Mouse (Mus musculus): Measurements from ENCODE around the gene Wbp2.

Gene Wbp2

GRCm38 (mm10) chr11:116091591-116091990 is 4.8 kb upstream of the Wbp2 start:
- no peak for DNase-seq (ENCODE audit: extremely low read depth, low read depth, low spot score)

DNA sequence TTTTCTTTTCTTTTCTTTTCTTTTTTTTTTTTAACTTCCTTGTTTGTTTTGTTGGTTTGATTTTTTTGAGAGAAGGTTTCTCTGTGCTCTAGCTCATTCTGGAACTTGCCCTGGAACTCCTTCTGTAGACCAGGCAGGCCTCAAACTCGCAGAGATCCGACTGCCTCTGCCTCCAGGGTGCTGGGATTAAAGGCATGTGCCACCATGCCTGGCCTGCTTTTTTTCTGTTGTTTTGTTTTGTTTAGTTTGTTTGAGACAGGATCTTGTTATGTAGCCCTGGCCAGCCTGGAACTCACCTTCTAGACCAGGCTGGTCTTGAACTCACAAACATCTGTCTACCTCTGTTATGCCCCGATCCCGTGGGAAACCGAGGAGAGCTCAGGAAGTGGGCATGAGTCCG is 2.8 kb upstream of the Wbp2 start:
- no peak for DNase-seq (ENCODE audit: extremely low read depth, low read depth, low spot score)

- DNase-seq (ENCODE audit: extremely low read depth, low read depth, low spot score) = no peak
Observed at GRCm38 (mm10) chr11:116088741-116089394, 2.1 kb upstream of the Wbp2 start.

GRCm38 (mm10) chr11:116088188-116088587 is 1.4 kb upstream of the Wbp2 start:
- no peak for DNase-seq (ENCODE audit: extremely low read depth, low read depth, low spot score)

- DNase-seq (ENCODE audit: extremely low read depth, low read depth, low spot score) = no peak
Observed at GRCm38 (mm10) chr11:116087194-116088130, 667 bp upstream of the Wbp2 start.

- DNase-seq (ENCODE audit: extremely low read depth, low read depth, low spot score) = no peak
Observed at GRCm38 (mm10) chr11:116084166-116084565, 2.6 kb downstream of the Wbp2 start.

DNA sequence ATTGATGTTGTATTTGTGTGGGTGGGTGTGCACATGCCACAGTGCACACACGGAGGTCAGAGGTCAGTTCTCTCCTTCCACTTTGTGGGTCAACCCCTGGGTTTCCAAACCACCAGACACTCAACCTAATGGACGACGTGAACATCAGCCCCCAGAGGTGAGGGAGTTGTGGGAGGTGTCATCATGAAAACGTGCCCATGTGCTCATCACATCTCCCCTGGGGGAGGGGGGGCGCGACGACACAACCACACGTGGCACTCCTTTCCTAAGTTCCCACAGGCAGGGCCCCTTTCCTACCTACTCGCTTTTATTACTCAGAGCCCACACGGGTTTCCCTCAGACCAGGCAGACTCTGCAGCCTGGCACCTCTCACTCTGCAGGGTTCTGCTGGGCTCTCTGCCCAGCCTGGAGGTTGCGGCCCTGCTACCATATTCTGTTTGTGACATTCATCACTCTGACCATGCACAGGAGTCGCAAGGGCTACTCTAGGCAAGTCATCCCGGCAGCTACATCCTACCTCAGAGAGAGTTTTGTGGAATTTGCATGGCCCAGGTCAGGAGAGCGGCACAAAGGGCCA is 3.6 kb downstream of the Wbp2 start:
- no peak for DNase-seq (ENCODE audit: extremely low read depth, low read depth, low spot score)

DNA sequence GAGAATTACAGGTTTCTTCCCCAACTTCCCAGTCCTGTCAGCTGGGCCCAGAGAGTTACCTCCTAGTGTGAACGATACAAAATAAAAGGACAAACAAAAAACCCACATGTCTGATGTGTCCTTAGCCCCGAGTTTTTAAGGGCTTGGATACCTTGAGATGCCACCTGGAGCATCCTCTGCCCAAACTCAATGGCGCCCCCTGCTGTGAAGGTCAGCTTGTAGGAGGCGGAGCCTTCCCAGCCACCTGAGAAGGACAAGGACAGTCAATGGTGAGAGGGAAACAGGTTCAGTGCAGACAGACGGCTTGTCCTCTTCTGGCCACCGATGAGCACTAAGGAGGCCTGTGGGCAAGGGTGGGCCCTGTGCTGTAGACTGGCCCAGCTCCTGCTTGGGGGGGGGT is 5.7 kb downstream of the Wbp2 start:
- DNase-seq (ENCODE audit: extremely low read depth, low read depth, low spot score) = no peak

DNA sequence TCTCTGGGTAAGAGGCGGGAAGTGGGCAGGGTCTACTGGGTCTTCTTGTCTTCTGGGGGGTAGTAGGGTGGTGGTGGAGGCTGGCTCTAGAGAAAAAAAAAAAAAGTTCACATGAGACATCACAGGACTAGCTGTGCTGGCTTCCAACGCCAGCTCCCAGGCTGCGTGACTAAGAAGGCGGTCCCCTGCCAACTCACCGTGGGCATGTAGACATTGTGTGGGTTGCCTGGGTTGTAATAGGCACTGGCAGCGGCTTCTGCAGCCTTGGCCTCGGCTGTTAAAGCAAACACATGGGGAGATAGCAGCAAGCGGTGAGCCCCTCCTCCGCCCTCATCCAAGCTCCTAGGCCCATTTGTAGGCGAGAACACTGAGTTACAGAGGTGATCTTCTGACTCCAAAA is 7.3 kb downstream of the Wbp2 start:
- no peak for DNase-seq (ENCODE audit: extremely low read depth, low read depth, low spot score)

GRCm38 (mm10) chr11:116078676-116079320 is 8.0 kb downstream of the Wbp2 start:
- no peak for DNase-seq (ENCODE audit: extremely low read depth, low read depth, low spot score)

DNA sequence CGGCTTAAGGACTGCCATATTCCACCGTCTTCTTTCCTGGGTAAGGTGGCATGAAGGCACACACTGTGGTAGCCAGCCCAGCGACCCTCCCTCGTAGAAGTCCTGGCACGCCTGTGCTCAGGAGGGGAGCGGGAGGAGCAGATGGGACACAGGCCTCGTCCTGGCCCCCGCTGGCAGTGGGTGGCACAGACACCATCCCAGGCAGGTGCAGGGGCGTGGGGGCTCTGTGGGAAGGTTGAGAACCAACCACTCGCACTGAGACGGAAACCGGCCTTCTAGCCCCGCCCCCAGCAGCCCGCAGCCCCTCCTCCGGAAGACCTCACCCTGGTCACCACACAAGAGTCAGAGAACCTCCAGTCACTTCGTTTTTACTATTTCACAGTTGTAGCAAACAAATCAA is 8.6 kb downstream of the Wbp2 start:
- DNase-seq (ENCODE audit: extremely low read depth, low read depth, low spot score) = no peak

GRCm38 (mm10) chr11:116077446-116078204 is 9.2 kb downstream of the Wbp2 start, which contains the start of gene Unc13d:
Gene Unc13d (minus strand): TSS chr11:116077961.
- DNase-seq (ENCODE audit: extremely low read depth, low read depth, low spot score) = no peak

DNA sequence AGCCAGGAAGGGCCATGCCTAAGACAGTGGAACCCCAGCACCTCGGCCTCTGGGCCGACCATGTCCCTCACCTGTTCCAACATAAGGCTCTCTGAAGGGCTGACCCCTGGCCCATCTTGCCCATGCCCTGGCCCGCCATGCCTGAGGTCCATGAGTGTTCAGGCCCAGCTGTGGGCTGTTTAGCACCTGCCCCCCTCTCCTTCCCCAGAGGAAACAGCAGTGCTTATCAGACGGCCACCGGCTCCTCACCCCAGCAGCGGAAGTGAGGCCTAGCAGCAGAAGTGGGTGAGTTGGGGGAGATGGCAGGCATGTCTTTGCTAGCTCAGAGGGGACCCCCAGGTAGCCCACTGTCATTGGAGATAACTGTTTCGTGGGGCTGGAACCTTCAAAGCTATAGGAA is 10.0 kb downstream of the Wbp2 start:
- DNase-seq (ENCODE audit: extremely low read depth, low read depth, low spot score) = no peak

GRCm38 (mm10) chr11:116076266-116076540 is 10.6 kb downstream of the Wbp2 start:
- DNase-seq (ENCODE audit: extremely low read depth, low read depth, low spot score) = no peak

- DNase-seq (ENCODE audit: extremely low read depth, low read depth, low spot score) = no peak
Observed at GRCm38 (mm10) chr11:116075539-116076265, 11.1 kb downstream of the Wbp2 start.

GRCm38 (mm10) chr11:116074436-116074991 is 12.3 kb downstream of the Wbp2 start:
- DNase-seq (ENCODE audit: extremely low read depth, low read depth, low spot score) = no peak

- no peak for DNase-seq (ENCODE audit: extremely low read depth, low read depth, low spot score)
Observed at GRCm38 (mm10) chr11:116072608-116073007, 14.2 kb downstream of the Wbp2 start.

DNA sequence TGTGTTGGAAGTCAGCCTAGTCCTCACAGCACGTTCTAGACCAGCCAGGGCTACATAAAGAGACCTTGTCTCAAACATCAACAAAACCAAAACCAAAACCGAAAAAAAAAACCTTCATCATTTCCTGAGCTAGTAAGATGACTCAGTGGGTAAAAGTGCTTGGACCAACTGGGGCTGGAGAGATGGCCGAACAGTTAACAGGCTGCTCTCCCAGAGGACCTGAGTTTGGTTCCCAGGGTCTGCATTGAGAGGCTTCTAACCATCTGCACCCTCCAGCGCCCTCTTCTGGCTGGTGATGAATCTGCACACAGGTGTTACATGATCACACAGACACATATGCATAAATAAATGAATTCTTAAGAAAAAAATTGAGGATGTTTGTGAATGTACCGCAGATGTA is 15.3 kb downstream of the Wbp2 start:
- no peak for DNase-seq (ENCODE audit: extremely low read depth, low read depth, low spot score)

GRCm38 (mm10) chr11:116065345-116065744 is 21.4 kb downstream of the Wbp2 start:
- DNase-seq (ENCODE audit: extremely low read depth, low read depth, low spot score) = no peak
